9 mouse cellular contexts compared by ENCODE assay signal in the genomic region with DNA sequence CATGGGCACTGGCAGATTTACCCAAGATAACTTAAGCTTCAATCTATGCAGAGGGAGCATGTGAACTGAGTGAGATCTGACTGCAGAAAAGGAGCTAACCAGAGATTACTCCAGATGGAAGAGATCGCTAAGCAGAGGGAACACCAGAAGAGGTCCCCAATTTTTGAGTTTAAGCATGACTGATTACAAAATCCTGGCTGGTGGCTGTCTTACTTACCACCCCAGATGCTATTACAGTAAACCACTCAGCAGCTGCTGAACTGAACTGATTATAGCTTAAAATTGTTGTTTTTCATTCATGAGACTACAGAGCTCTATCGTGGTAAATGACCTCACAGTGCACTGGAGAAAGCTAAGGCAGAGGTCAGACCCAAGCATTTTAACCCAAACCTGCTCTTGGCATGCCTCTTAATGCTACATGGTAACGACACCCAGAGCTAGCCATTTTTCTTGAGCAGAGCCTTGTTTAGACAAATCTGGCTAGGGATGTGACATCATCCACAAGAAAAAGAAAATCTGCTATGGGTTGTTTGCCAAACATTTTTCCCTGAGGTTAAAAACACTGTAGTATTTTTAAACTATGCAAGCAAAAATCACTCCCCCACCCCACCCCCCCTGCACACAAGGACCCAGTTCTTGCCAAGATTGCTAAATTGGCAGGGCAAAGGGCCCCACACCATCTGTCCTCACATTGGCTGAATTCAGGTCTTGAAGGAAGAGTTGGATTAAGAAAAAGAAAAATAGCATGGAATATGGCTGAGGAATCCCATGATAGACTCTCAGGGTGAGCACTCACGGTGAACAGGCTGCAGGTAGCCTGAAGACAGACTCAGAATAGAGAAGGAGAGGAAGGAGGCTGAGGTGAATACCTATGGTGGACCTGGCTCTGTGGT. TPM values are rescaled to one million over a fixed set of nuclear protein-coding genes. Genes with fewer than 3 reads are reported as not detected.
DNase-seq lines count a peak whose midpoint lies in the region; ATAC-seq and TF ChIP-seq lines count a peak whose summit lies in the region.
"Had no signal": no experiment of that assay in that cellular context is flagged by ENCODE, and none has a peak within 500 bp of the region (broad histone marks: within the 10 kb centered on the region; RNA-seq: fewer than 3 reads in every experiment).

No protein-coding gene starts in this region.

- TF ChIP-seq POLR2A in myocyte (IDR thresholded peaks at IDR 0.05; ENCODE audit: insufficient read length, low read depth) = no peak

- H3K9me3 ChIP-seq in limb, embryonic 13.5 days = no peaks in the 10 kb centered on the region
- H3K9me3 ChIP-seq in limb, embryonic 10.5 days (replicated peaks) = no peaks in the 10 kb centered on the region

- DNase-seq in adrenal gland, adult 2 months = peak; percentile 21
- DNase-seq in adrenal gland, postnatal 14 days = no peak
- no peak for DNase-seq in limb, embryonic 10.5 days (ENCODE audit: low spot score)
- peak; percentile 61 to 63 for DNase-seq in heart, adult 9 months (ENCODE audit: low spot score in 2 of 2)
- DNase-seq in thymus, adult 18-20 months = no peak
- DNase-seq in spleen, adult 12 weeks (ENCODE audit: low spot score) = no peak

- 56% methylated on average over 4 of the region's 4 CpGs for WGBS in limb, embryonic 13.5 days
- WGBS in limb, embryonic 10.5 days = 73% methylated on average over 4 of the region's 4 CpGs

- H3K9ac ChIP-seq in limb, embryonic 13.5 days = no peak overlapping the region

- no peaks in the 10 kb centered on the region for H3K27me3 ChIP-seq in limb, embryonic 13.5 days
- no peaks in the 10 kb centered on the region for H3K27me3 ChIP-seq in limb, embryonic 10.5 days (ENCODE audit: low read depth, poor library complexity, severe bottlenecking)
- H3K27me3 ChIP-seq in myocyte (ENCODE audit: control insufficient read depth, insufficient read depth, insufficient read length) = no peaks in the 10 kb centered on the region

- peaks cover 21% of the 10 kb centered on the region for H3K4me1 ChIP-seq in limb, embryonic 13.5 days
- H3K4me1 ChIP-seq in limb, embryonic 10.5 days = peaks cover 16% of the 10 kb centered on the region

- H3K27ac ChIP-seq in limb, embryonic 13.5 days = no peak overlapping the region
- H3K27ac ChIP-seq in limb, embryonic 10.5 days = no peak overlapping the region

- ATAC-seq in limb, embryonic 13.5 days (ENCODE audit: low FRiP score, low read depth) = peak; percentile 43; the same call in 1 of the 2 replicates

- no peaks in the 10 kb centered on the region for H3K79me2 ChIP-seq in myocyte (ENCODE audit: control insufficient read depth, insufficient read depth)

- H3K4me2 ChIP-seq in limb, embryonic 13.5 days (replicated peaks) = no peak overlapping the region
- H3K4me2 ChIP-seq in myocyte (ENCODE audit: low read depth) = peak overlapping the region; percentile 33

- H3K4me3 ChIP-seq in limb, embryonic 13.5 days = no peak overlapping the region
- no peak overlapping the region for H3K4me3 ChIP-seq in limb, embryonic 10.5 days
- no peak overlapping the region for H3K4me3 ChIP-seq in myocyte

- H3ac ChIP-seq in myocyte (ENCODE audit: control insufficient read depth, insufficient read length) = no peak overlapping the region

- no peaks in the 10 kb centered on the region for H3K36me3 ChIP-seq in limb, embryonic 13.5 days
- H3K36me3 ChIP-seq in limb, embryonic 10.5 days = no peaks in the 10 kb centered on the region
- H3K36me3 ChIP-seq in myocyte (ENCODE audit: control insufficient read depth, insufficient read depth) = no peaks in the 10 kb centered on the region

TF ChIP-seq in myocyte, 11 proteins besides CTCF, POLR2A, EP300 and RAD21:
- no peak for TF ChIP-seq MYOG (IDR thresholded peaks at IDR 0.05; ENCODE audit: control insufficient read depth in 1 of 3, insufficient read depth in 1 of 3, insufficient read length in 2 of 3, low read depth in 2 of 3)
- no peak for TF ChIP-seq SRF (IDR thresholded peaks at IDR 0.05; ENCODE audit: control insufficient read depth, insufficient read length, low read depth)
- TF ChIP-seq TCF3 (IDR thresholded peaks at IDR 0.05; ENCODE audit: insufficient read length, low read depth) = no peak
- TF ChIP-seq CEBPB (IDR thresholded peaks at IDR 0.05; ENCODE audit: insufficient read depth, poor library complexity, severe bottlenecking) = no peak
- TF ChIP-seq REST (IDR thresholded peaks at IDR 0.05; ENCODE audit: insufficient read depth, insufficient read length) = no peak
- no peak for TF ChIP-seq E2F4 (IDR thresholded peaks at IDR 0.05; ENCODE audit: insufficient read depth)
- no peak for TF ChIP-seq POLR2AphosphoS2 (IDR thresholded peaks at IDR 0.05; ENCODE audit: insufficient read length, low read depth)
- no peak for TF ChIP-seq MYOD1 (IDR thresholded peaks at IDR 0.05; ENCODE audit: control insufficient read depth in 1 of 3, insufficient read length in 2 of 3, low read depth in 2 of 3)
- no peak for TF ChIP-seq TCF12 (IDR thresholded peaks at IDR 0.05; ENCODE audit: insufficient read depth, poor library complexity, severe bottlenecking)
- TF ChIP-seq USF1 (IDR thresholded peaks at IDR 0.05; ENCODE audit: low read depth) = no peak
- TF ChIP-seq MAX (IDR thresholded peaks at IDR 0.05; ENCODE audit: low read depth) = no peak
TF ChIP-seq in myocyte: peak in this region for 0.

RNA-seq across cellular contexts. Expression of a gene that starts 5.4 kb away (rescaled TPM):
- total RNA-seq in adrenal gland, adult 2 months (2021) = not detected
- polyA plus RNA-seq in adrenal gland, adult 2 months (2012; rRNA removed) = 0.06 TPM in 1 of 2 replicates, not detected in the other
- total RNA-seq in adrenal gland, postnatal 14 days (2021) = 0.23 TPM in 1 of 2 replicates, not detected in the other
- not detected in 2 replicates for polyA plus RNA-seq in limb, embryonic 13.5 days (2015; fragmentation: Nextera tagmentation; extraction: Ambion mirVana)
- 0.14 TPM in 1 of 2 replicates, not detected in the other for polyA plus RNA-seq in limb, embryonic 10.5 days (2016; fragmentation: Nextera tagmentation; extraction: Ambion mirVana)
- polyA plus RNA-seq in myocyte (2012; fragmentation: generic; extraction: Trizol) = not detected
- total RNA-seq: left cerebral cortex, postnatal 36 days had no signal

Comparison
In these comparisons a context has a peak if more than half of its experiments do, and no peak if none do; other contexts are left out.
1. DNase-seq: peak in adrenal gland, adult 2 months (single experiment) and heart, adult 9 months (2 of 2); none in adrenal gland, postnatal 14 days (single experiment), limb, embryonic 10.5 days (single experiment), thymus, adult 18-20 months (0 of 2) and spleen, adult 12 weeks (single experiment).